Mouse (Mus musculus): Measurements from ENCODE around the gene Nrap. TPM values are rescaled to one million over a fixed set of nuclear protein-coding genes. Genes with fewer than 3 reads are reported as not detected.
A peak's percentile ranks its signal among the peaks of the same experiment; 100 is the strongest.

Gene Nrap
- total RNA-seq, 2 experiments from 2014 or later = 675 to 914 TPM

- intact Hi-C loops (cut with DNase I) = no loop called here
These were observed 40.5 kb downstream of the Nrap start for GRCm38 (mm10) chr19:56349295-56349694.

GRCm38 (mm10) chr19:56346750-56347149 is 43.1 kb downstream of the Nrap start:
- TF ChIP-seq CTCF (IDR thresholded peaks at IDR 0.05) = no peak
- no peak overlapping the region for H3K27ac ChIP-seq
- peak; percentile 17 for DNase-seq
- no peak overlapping the region for H3K4me3 ChIP-seq
- intact Hi-C loops (cut with DNase I) = loop anchor here (2.0 kb wide), 1 partner anchor 20 kb away; no protein-coding TSS in a partner anchor

More at GRCm38 (mm10) chr19:56349295-56349694, 40.5 kb downstream of the Nrap start:
- TF ChIP-seq CTCF (IDR thresholded peaks at IDR 0.05) = peak; percentile 47
- Histone ChIP-seq H3K4me3 (no peak overlapping the region), H3K27ac (peak overlapping the region; percentile 41; the same call in 1 of the 2 replicates)
- peak; percentile 45 for DNase-seq

- Histone ChIP-seq H3K4me3 (no peak overlapping the region), H3K27ac (peak overlapping the region; percentile 2; the same call in 1 of the 2 replicates)
- TF ChIP-seq CTCF (IDR thresholded peaks at IDR 0.05) = peak; percentile 77
- DNase-seq = no peak
- intact Hi-C loops (cut with DNase I) = loop anchor here (2.0 kb wide), 1 partner anchor 21 kb away; no protein-coding TSS in a partner anchor
These were observed 43.8 kb downstream of the Nrap start for GRCm38 (mm10) chr19:56346016-56346415.

- TF ChIP-seq CTCF (IDR thresholded peaks at IDR 0.05) = no peak
- Histone ChIP-seq H3K27ac (peak overlapping the region; percentile 16; the same call in 1 of the 2 replicates), H3K4me3 (peak overlapping the region; percentile 17)
- no peak for DNase-seq
- intact Hi-C loops (cut with DNase I) = no loop called here
These were observed 45.8 kb downstream of the Nrap start for GRCm38 (mm10) chr19:56343869-56344563.

GRCm38 (mm10) chr19:56342006-56342405 is 47.8 kb downstream of the Nrap start:
- Histone ChIP-seq H3K27ac (peak overlapping the region; percentile 64), H3K4me3 (no peak overlapping the region)
- DNase-seq = peak; percentile 91
- TF ChIP-seq CTCF (IDR thresholded peaks at IDR 0.05) = no peak
- intact Hi-C loops (cut with DNase I) = no loop called here

GRCm38 (mm10) chr19:56336826-56337225 is 53.0 kb downstream of the Nrap start:
- DNase-seq = peak; percentile 68
- peak; percentile 7; the same call in 1 of the 2 replicates for TF ChIP-seq CTCF (IDR thresholded peaks at IDR 0.05)

GRCm38 (mm10) chr19:56336321-56336720 is 53.5 kb downstream of the Nrap start:
- H3K27ac ChIP-seq = peak overlapping the region; percentile 66
- H3K4me3 ChIP-seq = no peak overlapping the region
- no peak for TF ChIP-seq CTCF (IDR thresholded peaks at IDR 0.05)
- no peak for DNase-seq
- intact Hi-C loops (cut with DNase I) = no loop called here

More at GRCm38 (mm10) chr19:56336826-56337225, 53.0 kb downstream of the Nrap start:
- no peak overlapping the region for H3K4me3 ChIP-seq
- peak overlapping the region; percentile 66 for H3K27ac ChIP-seq
- intact Hi-C loops (cut with DNase I) = no loop called here

- DNase-seq = no peak
- intact Hi-C loops (cut with DNase I) = no loop called here
- Histone ChIP-seq H3K4me3 (no peak overlapping the region), H3K27ac (no peak overlapping the region)
- TF ChIP-seq CTCF (IDR thresholded peaks at IDR 0.05) = no peak
These were observed 63.5 kb downstream of the Nrap start for GRCm38 (mm10) chr19:56326243-56326855.

- no peak overlapping the region; the same call in 1 of the 2 replicates for H3K27ac ChIP-seq
These were observed 64.2 kb downstream of the Nrap start for GRCm38 (mm10) chr19:56325676-56326075.

GRCm38 (mm10) chr19:56321303-56321920 is 68.4 kb downstream of the Nrap start:
- intact Hi-C loops (cut with DNase I) = no loop called here
- no peak overlapping the region for H3K4me3 ChIP-seq
- DNase-seq = no peak
- no peak overlapping the region; the same call in 1 of the 2 replicates for H3K27ac ChIP-seq
- no peak for TF ChIP-seq CTCF (IDR thresholded peaks at IDR 0.05)

More at GRCm38 (mm10) chr19:56325676-56326075, 64.2 kb downstream of the Nrap start:
- no peak for DNase-seq
- TF ChIP-seq CTCF (IDR thresholded peaks at IDR 0.05) = no peak
- no peak overlapping the region for H3K4me3 ChIP-seq
- intact Hi-C loops (cut with DNase I) = no loop called here

- no peak overlapping the region for H3K27ac ChIP-seq
- intact Hi-C loops (cut with DNase I) = no loop called here
- no peak for DNase-seq
- TF ChIP-seq CTCF (IDR thresholded peaks at IDR 0.05) = no peak
- peak overlapping the region; percentile 49 for H3K4me3 ChIP-seq
These were observed 69.5 kb downstream of the Nrap start for GRCm38 (mm10) chr19:56320186-56320860.

- no peak for TF ChIP-seq CTCF (IDR thresholded peaks at IDR 0.05)
- no peak overlapping the region; the same call in 1 of the 2 replicates for H3K4me3 ChIP-seq
- no peak for DNase-seq
- no peak overlapping the region for H3K27ac ChIP-seq
- intact Hi-C loops (cut with DNase I) = no loop called here
These were observed 70.2 kb downstream of the Nrap start for GRCm38 (mm10) chr19:56319629-56320028.

Data from gastrocnemius, adult 2 months (tissue).